Mouse (Mus musculus) cerebellum, adult 2 months (tissue): ENCODE measurements around the gene Ctnna2.

ENCODE experiments used
- CTCF ChIP-seq: fragments of 200-500 bp; IDR thresholded peaks from 2 replicates; pipeline ENCODE4 v1.5.1; 2011; ENCODE audit warnings: low read depth, mild to moderate bottlenecking, control low read depth, low read length, moderate library complexity, borderline replicate concordance; ENCODE audit not compliant: insufficient read depth
- POLR2A ChIP-seq: fragments of 200-500 bp; IDR thresholded peaks from 2 replicates; pipeline ENCODE4 v1.6.1; 2011; ENCODE audit warnings: low read length, control low read depth, borderline replicate concordance; ENCODE audit not compliant: insufficient read depth

DNA sequence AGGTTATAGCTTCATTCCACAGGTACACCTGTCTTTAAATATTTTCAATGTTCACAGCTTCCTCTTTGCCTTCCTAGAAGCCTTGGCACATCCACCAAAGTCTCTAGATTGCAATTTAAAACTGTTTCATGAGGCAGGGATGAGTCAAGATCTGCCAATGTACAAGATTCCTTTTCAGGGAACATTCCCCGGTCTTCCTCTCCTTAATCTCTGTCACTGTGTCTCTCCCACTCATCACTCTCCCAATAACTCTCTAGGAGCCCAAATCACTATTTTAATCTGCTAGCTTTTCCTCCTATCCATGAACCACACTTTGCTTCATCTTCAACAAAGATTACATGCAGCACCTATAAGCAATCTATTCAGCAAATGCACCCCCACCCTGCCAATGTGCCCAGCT, 532.6 kb downstream of the Ctnna2 start:
- no peak for TF ChIP-seq POLR2A
- no peak for TF ChIP-seq CTCF
